Mouse (Mus musculus): Measurements from ENCODE around the gene Fam102b.
A peak's percentile ranks its signal among the peaks of the same experiment; 100 is the strongest.

The Fam102b gene

GRCm38 (mm10) chr3:109010489-109011260, 16.7 kb downstream of the Fam102b start:
- peak; percentile 7 for DNase-seq (ENCODE audit: low spot score)

GRCm38 (mm10) chr3:109008180-109008579, 19.2 kb downstream of the Fam102b start:
- DNase-seq (ENCODE audit: low spot score): no peak

GRCm38 (mm10) chr3:109005777-109006176, 21.6 kb downstream of the Fam102b start:
- no peak for DNase-seq (ENCODE audit: low spot score)

DNA sequence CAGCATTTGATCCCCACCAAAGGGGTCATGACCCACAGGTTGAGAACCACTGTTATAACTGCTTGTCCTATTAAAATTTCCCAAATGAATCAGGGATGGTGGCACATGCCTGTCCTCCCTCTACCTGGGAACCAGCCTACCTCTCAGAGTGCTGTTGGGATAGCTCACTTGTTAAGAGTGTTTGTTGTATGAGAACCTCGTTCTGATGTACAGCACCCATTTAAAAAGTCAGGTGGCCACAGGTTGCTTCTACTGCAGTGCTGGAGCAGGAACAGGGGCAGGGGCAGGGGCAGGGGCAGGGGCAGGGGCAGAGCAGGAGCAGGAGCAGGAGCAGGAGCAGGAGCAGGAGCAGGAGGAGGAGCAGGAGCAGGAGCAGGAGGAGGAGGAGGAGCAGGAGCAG, 28.2 kb downstream of the Fam102b start:
- no peak for DNase-seq (ENCODE audit: low spot score)

- no peak for DNase-seq (ENCODE audit: low spot score)
These were observed 29.6 kb downstream of the Fam102b start for GRCm38 (mm10) chr3:108997762-108998161.

- no peak for DNase-seq (ENCODE audit: low spot score)
These were observed 30.1 kb downstream of the Fam102b start for GRCm38 (mm10) chr3:108997284-108997683.

DNA sequence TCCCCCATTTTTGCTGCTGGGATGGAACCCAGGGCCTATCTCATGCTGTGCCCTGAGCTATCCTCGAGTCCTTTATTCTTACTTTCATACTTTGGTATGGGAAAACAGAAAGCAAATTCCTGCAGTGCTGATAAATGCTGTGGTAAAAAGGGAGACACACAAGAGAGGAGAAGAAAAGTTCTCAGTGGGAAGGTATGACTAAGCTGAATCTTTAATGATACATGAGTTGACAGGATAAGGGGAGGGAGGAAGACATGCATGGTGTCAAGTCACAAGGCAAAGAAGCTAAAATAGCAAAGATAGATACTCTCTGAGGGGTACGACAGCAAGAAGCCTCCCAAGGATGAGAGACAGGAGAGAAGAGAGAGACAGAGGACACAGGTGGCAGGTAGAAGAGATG, 32.0 kb downstream of the Fam102b start:
- DNase-seq (ENCODE audit: low spot score): no peak

DNA sequence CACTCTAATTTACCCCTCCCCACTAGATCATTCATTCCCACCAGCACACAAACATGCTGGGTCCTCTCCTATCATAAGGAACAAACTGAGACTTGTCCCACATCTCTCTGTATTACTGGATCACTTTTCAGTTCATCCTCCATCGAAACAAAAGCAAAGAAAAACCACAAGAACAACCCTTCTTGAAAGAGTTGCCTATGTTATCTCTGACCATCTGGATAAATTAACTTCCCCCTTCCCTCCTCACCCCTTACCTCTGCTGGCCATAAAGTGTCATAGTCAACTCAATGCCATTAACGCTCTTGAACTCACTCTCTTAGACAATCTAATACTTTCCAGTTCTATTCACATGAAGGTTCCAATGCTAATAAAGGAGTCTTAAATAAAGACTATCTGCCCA, 32.9 kb downstream of the Fam102b start:
- DNase-seq (ENCODE audit: low spot score): no peak

DNA sequence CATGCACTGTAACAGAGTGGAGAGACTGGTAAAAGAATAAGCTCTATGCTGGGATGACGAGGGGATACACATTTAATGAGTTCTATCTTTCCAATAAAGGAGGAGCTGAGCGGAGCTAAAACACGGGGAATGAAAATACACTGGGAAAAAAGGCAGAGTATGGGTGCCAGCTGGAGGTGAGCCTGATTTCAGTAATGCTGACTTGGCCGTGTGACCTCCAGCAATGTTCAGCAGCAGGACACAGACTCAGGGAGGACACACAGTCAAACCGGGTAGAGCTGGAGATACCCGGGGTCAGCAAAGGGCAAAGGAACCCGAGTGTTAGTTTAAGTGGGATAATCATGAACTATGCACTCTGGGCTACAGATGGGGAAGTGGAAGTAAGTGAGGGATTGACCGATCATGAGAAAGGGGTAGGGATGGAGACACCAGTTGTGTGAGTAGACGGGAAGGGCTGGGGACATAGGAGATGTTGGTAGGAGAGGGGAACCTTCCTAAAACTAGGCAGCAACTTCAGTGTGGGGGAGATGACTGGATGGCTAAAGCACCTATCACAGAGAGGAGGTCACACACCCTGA, 37.3 kb downstream of the Fam102b start:
- DNase-seq (ENCODE audit: low spot score): no peak

DNA sequence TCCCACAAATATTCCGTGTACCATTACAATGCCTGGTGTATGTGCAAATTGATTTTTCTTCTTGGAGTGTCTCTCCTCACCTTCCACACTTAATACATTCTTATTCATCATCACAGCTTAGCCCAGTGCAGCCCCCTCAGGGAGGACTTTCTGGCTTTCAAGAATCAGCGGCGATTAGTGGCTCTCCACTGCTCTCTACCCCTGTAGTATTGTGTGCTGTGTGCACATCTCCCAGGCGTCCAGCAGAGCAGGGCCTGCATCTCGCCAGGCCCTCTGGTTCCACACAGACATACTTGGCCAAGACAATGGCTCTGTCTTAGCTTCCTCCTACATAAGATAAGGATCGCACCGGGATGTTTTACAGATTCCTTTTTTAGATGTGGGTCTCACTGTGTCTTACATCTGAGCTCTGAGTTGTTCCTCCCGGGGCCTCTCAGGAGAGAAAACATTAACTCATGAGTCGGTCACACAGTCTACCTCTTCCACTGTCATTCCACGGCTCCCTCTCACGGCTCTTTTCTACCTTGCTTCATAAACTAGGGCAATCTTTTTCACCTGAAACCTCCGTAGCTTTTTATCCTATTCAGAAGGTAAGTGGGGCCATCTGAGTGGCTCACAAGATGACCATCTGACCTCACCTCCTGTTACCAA, 40.3 kb downstream of the Fam102b start:
- no peak for DNase-seq (ENCODE audit: low spot score)

- no peak for DNase-seq (ENCODE audit: low spot score)
These were observed 40.9 kb downstream of the Fam102b start for GRCm38 (mm10) chr3:108986534-108986933.

- no peak for DNase-seq (ENCODE audit: low spot score)
These were observed 43.4 kb downstream of the Fam102b start for GRCm38 (mm10) chr3:108983989-108984388.

DNA sequence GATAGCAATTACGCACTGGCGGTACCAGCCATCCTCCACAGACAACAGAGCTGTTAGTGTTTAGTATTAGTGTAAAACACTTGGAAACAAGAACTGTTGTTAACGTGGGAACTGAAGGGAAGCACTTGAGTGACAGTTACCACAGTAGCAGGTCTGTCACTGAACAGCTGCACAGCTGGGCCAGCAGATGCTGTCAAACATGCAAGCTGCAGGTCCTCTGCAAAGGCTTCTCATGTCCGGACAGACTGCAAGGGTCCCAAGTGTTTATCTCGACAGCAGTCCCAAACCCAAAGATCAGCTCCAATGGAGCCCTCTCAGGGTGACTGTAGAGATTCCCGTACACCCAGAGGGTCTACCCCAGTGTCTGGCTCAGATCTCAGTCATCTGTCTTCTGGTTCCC, 45.5 kb downstream of the Fam102b start:
- no peak for DNase-seq (ENCODE audit: low spot score)

GRCm38 (mm10) chr3:108977340-108978030, 49.9 kb downstream of the Fam102b start:
- DNase-seq (ENCODE audit: low spot score): peak; percentile 11

DNA sequence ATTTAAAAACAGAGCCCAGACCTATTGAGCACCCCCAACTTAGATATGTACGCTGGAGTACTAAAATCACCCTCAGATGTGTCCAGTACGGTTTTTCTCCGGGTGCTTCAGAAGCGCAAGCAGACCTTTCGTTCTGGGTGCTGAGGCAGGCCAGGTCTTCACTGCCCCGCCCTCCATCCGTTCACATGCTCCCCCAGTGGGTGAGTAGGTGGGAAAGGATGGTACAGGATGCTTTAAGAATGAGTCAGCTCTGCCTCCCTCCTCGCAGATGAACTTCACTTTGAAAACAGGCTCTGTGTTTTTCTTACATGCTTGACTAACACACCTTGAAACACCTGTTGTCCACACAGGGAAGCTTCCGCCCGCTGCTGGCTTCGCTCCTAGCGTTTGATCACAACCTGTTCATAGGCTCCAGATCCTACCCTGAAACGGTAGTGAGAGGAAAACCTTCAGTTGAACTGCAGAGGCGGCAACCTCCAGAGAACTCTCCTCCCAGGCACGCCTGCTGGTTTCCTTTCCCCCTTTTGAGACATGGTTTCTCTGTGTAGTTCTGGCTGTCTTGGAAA, 52.4 kb downstream of the Fam102b start:
- no peak for DNase-seq (ENCODE audit: low spot score)

GRCm38 (mm10) chr3:108973980-108974660, 53.3 kb downstream of the Fam102b start:
- DNase-seq (ENCODE audit: low spot score): no peak

GRCm38 (mm10) chr3:108966051-108966450, 61.4 kb downstream of the Fam102b start:
- DNase-seq (ENCODE audit: low spot score): no peak

- no peak for DNase-seq (ENCODE audit: low spot score)
These were observed 62.9 kb downstream of the Fam102b start for GRCm38 (mm10) chr3:108964361-108965044.

- no peak for DNase-seq (ENCODE audit: low spot score)
These were observed 63.6 kb downstream of the Fam102b start for GRCm38 (mm10) chr3:108963776-108964175.

GRCm38 (mm10) chr3:108963278-108963677, 64.1 kb downstream of the Fam102b start:
- no peak for DNase-seq (ENCODE audit: low spot score)

DNA sequence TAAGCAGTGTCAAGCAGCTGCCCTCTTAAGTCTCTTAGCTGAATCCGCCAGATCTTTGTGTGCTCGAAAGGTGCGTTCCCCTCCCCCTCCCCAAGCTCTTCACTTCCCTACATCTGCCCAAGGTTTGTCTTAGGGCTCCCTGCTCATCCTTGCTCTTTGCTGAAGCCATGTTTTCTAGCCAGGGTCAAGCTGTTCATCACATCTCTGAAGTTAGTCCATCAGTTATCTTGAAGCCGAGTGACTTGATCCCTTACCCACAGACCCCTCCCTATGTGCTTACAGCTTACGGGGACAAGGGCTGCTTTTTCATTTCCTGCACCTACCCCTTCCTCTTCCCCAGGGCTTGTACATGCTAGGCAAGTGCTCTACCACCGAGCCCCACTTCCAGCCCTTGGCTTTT, 65.8 kb downstream of the Fam102b start:
- no peak for DNase-seq (ENCODE audit: low spot score)
